Mouse (Mus musculus) stomach, postnatal 0 days (tissue): ENCODE measurements around the gene Ptpn11. TPM values are rescaled to one million over a fixed set of nuclear protein-coding genes. Genes with fewer than 3 reads are reported as not detected.

ENCODE experiments used
- ATAC-seq: fragments of 200-750 bp; cut with Nextera tagmentation; 2 replicates; pipeline ENCODE4 v1.8.0; 2017; ENCODE audit not compliant: low FRiP score, low TSS enrichment
- DNase-seq: peaks from one replicate; pipeline ENCODE4 v3.0.0-alpha.2; 2016; ENCODE audit warnings: low spot score
- H3K27ac ChIP-seq: fragments of 300-500 bp; sonication (generic); replicated peaks from 2 replicates; pipeline ENCODE4 v1.5.1; 2014; ENCODE audit warnings: mild to moderate bottlenecking, control low read depth
- H3K27me3 ChIP-seq: fragments of 300-500 bp; sonication (generic); 2 replicates; pipeline ENCODE4 v1.6.1; 2014; ENCODE audit warnings: low read length; ENCODE audit not compliant: control insufficient read depth, insufficient read depth
- H3K36me3 ChIP-seq: fragments of 300-500 bp; sonication (generic); 2 replicates; pipeline ENCODE4 v1.6.1; 2014; ENCODE audit warnings: low read length, mixed read lengths; ENCODE audit not compliant: control insufficient read depth, insufficient read depth
- H3K4me1 ChIP-seq: fragments of 300-500 bp; sonication (generic); replicated peaks from 2 replicates; pipeline ENCODE4 v1.6.1; 2014; ENCODE audit warnings: antibody characterized with exemption; ENCODE audit not compliant: control insufficient read depth, insufficient read depth
- H3K4me2 ChIP-seq: fragments of 300-500 bp; sonication (generic); replicated peaks from 2 replicates; pipeline ENCODE4 v1.6.1; 2014; ENCODE audit warnings: low read depth, mild to moderate bottlenecking, control low read depth, moderate library complexity
- H3K4me3 ChIP-seq: fragments of 300-500 bp; sonication (generic); 2 replicates; pipeline ENCODE4 v1.5.1; 2014; ENCODE audit warnings: low read depth, low read length, control low read depth
- H3K9ac ChIP-seq: fragments of 300-500 bp; sonication (generic); 2 replicates; pipeline ENCODE4 v1.6.1; 2014; ENCODE audit warnings: mild to moderate bottlenecking, low read length, control low read depth, mixed read lengths
- H3K9me3 ChIP-seq: fragments of 300-500 bp; sonication (generic); 2 replicates; pipeline ENCODE4 v1.6.1; 2016; ENCODE audit warnings: low read length; ENCODE audit not compliant: control insufficient read depth
- CTCF ChIP-seq: IDR thresholded peaks from 2 replicates; pipeline ENCODE4 v1.5.1; 2016; ENCODE audit warnings: antibody characterized with exemption, low read depth, mild to moderate bottlenecking, moderate library complexity
- EP300 ChIP-seq: optimal IDR thresholded peaks from 2 replicates; pipeline ENCODE3; 2016; ENCODE audit warnings: antibody characterized with exemption
- WGBS: fragments of 180-500 bp; shearing (Covaris S2); extraction: QIAGEN DNeasy Blood & Tissue Kit; methylation state at CpG from one replicate; pipeline ENCODE4 v1.1.7; 2014; 5-methylcytosine and 5-hydroxymethylcytosine counted together
- polyA plus RNA-seq: library from polyadenylated mRNA; unstranded; fragments of >200 nt; fragmentation: Nextera tagmentation; extraction: Ambion mirVana; gene quantifications from 2 replicates; pipeline ENCODE4 v1.2.1, GENCODE M21; 2015

Ptpn11 gene
- polyA plus RNA-seq, 1 experiment from 2014 or later: 15.0 TPM

DNA sequence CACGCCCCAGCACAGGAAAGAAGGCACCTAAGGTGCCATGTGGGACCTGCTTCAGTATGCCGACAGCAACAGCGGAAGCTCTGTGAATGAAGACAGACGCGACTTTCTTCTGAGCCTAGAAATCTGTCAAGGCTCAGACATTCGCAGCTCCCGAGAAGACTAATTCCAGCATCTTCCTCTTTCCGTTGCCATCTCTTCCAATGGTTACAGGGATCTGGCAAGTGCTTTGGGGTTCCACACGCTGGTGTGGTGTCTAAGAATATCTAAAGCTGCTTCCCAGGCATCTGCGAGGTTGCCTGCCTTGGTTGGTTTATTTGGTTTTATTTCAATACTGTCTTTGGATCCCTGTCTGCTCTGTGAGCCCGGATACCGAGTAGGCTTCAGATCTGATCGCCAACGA, 65.6 kb downstream of the Ptpn11 start:
- H3K9ac ChIP-seq: no peak overlapping the region
- no peaks in the 10 kb centered on the region for H3K4me1 ChIP-seq
- TF ChIP-seq CTCF (no peak), EP300 (no peak)
- ATAC-seq (no peak), DNase-seq (no peak)
- H3K4me2 ChIP-seq: no peak overlapping the region
- no peak overlapping the region for H3K4me3 ChIP-seq
- no peaks in the 10 kb centered on the region for H3K36me3 ChIP-seq
- 86% methylated on average over 14 of the region's 14 CpGs for WGBS
- H3K27ac ChIP-seq: no peak overlapping the region
- H3K27me3 ChIP-seq: no peaks in the 10 kb centered on the region
- H3K9me3 ChIP-seq: no peaks in the 10 kb centered on the region

- Histone ChIP-seq H3K4me1 (no peaks in the 10 kb centered on the region), H3K36me3 (no peaks in the 10 kb centered on the region), H3K4me2 (no peak overlapping the region), H3K27ac (no peak overlapping the region), H3K9ac (no peak overlapping the region), H3K9me3 (no peaks in the 10 kb centered on the region), H3K27me3 (no peaks in the 10 kb centered on the region), H3K4me3 (no peak overlapping the region)
- ATAC-seq: no peak
- DNase-seq: no peak
- TF ChIP-seq EP300 (no peak), CTCF (no peak)
- 72% methylated on average over 5 of the region's 5 CpGs for WGBS
Measured at GRCm38 (mm10) chr5:121124208-121125185, 66.7 kb downstream of the Ptpn11 start.

DNA sequence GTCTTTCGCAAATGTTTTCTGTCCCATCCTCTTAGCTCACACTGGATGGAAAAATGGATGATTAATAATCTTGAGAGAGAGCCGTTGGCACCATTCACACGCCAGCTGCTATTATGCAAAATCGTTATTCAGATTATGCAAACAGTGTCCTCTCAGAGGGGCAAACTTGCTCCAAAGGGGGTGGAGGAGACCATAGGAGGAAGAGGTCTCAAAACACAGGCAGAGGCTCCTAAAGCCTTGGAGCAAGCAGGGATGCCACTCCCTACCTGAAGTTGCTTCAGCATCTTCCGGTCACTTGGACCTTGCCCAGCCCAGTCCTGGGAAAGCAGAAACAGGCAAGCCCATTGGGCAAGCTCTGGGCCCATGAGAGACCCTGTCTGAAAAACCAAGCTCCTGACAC, 67.8 kb downstream of the Ptpn11 start:
- WGBS: 48% methylated on average over 5 of the region's 5 CpGs
- H3K9me3 ChIP-seq: no peaks in the 10 kb centered on the region
- H3K9ac ChIP-seq: no peak overlapping the region
- TF ChIP-seq EP300 (no peak), CTCF (no peak)
- H3K4me3 ChIP-seq: no peak overlapping the region
- DNase-seq: no peak
- no peak for ATAC-seq
- H3K27ac ChIP-seq: no peak overlapping the region
- H3K4me1 ChIP-seq: no peaks in the 10 kb centered on the region
- H3K4me2 ChIP-seq: no peak overlapping the region
- H3K36me3 ChIP-seq: no peaks in the 10 kb centered on the region
- no peaks in the 10 kb centered on the region for H3K27me3 ChIP-seq

- no peaks in the 10 kb centered on the region for H3K27me3 ChIP-seq
- no peaks in the 10 kb centered on the region for H3K36me3 ChIP-seq
- 82% methylated on average over 3 of the region's 3 CpGs for WGBS
- no peak overlapping the region for H3K9ac ChIP-seq
- H3K4me3 ChIP-seq: no peak overlapping the region
- H3K9me3 ChIP-seq: no peaks in the 10 kb centered on the region
- TF ChIP-seq CTCF: no peak
- TF ChIP-seq EP300: no peak
- ATAC-seq (no peak), DNase-seq (no peak)
- no peaks in the 10 kb centered on the region for H3K4me1 ChIP-seq
- H3K27ac ChIP-seq: no peak overlapping the region
- H3K4me2 ChIP-seq: no peak overlapping the region
Measured at GRCm38 (mm10) chr5:121122577-121122976, 68.6 kb downstream of the Ptpn11 start.

DNA sequence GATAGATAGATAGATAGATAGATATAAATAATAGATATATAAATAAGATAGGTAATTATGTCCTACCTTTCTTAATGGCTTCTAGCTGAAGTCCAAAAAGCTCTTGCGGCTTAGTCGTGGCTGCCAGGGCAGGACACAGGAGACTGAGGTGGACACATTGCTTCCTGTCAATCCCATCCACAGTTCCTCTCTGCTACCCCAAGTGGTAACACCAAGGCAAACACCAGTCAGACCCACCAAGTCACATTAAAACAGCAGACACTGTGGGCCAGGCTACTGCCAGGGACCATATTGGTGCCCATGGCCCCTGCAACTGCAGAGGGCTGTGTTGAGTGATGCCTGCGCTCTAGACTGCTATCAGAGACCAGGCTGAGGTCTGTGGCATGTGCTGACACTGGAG, 69.2 kb downstream of the Ptpn11 start:
- Histone ChIP-seq H3K4me1 (no peaks in the 10 kb centered on the region), H3K4me3 (no peak overlapping the region), H3K36me3 (no peaks in the 10 kb centered on the region), H3K9me3 (no peaks in the 10 kb centered on the region), H3K4me2 (no peak overlapping the region), H3K27ac (no peak overlapping the region), H3K27me3 (no peaks in the 10 kb centered on the region), H3K9ac (no peak overlapping the region)
- TF ChIP-seq EP300 (no peak), CTCF (no peak)
- 89% methylated on average over 3 of the region's 3 CpGs for WGBS
- no peak for DNase-seq
- no peak for ATAC-seq

GRCm38 (mm10) chr5:121119331-121120034, 71.7 kb downstream of the Ptpn11 start:
- DNase-seq (no peak), ATAC-seq (no peak)
- no peaks in the 10 kb centered on the region for H3K36me3 ChIP-seq
- no peak overlapping the region for H3K4me2 ChIP-seq
- H3K27ac ChIP-seq: no peak overlapping the region
- no peak overlapping the region for H3K4me3 ChIP-seq
- no peaks in the 10 kb centered on the region for H3K27me3 ChIP-seq
- 57% methylated on average over 13 of the region's 13 CpGs for WGBS
- H3K4me1 ChIP-seq: no peaks in the 10 kb centered on the region
- H3K9ac ChIP-seq: no peak overlapping the region
- no peaks in the 10 kb centered on the region for H3K9me3 ChIP-seq
- TF ChIP-seq CTCF (no peak), EP300 (no peak)
